Mouse (Mus musculus) spleen, adult 12 weeks (tissue): ENCODE results near the gene Pitpnm1.

Experiments used
- DNase-seq: peaks from one replicate; pipeline ENCODE4 v3.0.0; 2022; ENCODE audit warnings: low spot score

The Pitpnm1 gene

DNA sequence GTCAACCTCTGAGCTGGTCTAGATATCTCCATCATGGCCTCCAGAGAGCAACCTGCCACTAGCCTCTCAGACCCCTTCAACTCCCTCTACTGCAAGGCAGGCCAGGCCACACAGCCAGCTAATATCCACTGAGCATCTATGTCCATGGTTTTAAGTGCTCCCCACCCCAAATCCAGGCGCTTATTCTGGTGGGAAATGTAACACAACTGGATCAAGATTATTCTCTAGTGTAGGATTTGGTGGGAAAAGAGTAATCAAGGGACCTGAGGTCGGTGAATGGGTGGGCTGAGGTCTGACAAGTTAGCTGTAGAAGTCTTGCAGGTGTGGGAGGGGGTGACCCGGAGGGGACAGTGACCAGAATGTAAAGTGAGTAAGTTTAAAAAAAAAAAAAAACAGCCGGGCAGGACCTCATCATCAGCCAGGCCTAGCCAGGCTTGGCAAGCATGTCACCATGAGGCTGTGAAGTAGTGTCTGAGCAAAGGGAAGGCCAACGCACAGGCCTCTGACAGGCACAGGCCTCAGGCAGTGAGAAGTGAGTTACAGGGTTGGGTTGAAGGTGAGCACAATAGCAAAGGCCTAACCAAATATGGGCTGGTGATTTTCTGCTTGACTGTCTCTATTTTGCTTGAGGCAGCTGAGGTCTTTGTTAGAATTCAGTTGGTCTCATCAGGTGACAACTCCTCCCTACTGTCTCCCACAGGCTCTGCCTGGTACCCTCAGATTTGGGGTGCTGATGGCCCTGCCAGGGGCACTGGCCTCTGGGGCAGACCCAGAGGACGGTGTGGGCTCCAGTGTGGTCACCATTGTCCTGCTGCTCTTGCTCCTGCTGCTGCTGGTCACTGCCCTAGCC, 55.6 kb downstream of the Pitpnm1 start:
- no peak for DNase-seq

DNA sequence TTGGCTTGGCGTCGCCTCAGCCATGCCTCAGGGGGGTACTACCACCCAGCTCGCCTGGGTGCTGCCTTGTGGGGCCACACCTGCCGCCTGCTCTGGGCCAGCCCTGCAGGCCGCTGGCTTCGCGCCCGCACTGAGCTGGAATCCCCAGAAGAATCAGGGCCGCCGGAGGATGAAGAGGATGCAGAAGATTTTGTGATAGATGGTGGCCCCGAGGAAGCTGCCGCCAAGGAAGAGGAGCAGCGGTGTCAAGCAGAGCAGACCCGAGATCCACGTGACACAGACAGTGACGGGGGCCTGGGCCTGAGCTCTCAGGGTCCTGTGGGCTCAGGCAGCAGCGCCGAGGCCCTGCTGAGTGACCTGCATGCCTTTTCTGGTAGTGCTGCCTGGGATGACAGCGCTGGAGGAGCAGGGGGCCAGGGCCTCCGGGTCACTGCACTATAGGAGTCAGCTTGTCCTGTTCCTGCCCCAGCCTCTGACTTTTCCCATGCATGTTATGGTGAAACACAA, 56.3 kb downstream of the Pitpnm1 start:
- no peak for DNase-seq

DNA sequence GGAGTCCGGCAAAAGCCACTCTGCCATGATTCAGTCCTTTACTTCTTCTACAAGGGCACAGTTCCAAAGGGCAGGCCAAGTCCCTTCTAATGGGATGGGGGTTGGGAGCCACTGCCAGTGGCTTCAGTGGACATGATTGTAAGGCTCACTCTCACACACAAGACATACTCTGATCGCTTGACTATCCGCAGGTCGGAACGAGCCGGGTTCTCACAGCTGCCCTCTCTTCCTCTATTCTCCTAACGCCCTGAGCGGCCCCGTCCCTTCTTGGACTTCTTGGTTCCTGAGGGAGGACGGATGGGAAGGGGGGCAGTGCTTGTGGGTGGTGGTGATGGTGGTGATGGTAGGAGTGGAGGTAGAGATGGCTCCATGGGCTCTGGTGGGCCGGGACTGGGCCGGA, 57.0 kb downstream of the Pitpnm1 start:
- DNase-seq, result no peak

DNA sequence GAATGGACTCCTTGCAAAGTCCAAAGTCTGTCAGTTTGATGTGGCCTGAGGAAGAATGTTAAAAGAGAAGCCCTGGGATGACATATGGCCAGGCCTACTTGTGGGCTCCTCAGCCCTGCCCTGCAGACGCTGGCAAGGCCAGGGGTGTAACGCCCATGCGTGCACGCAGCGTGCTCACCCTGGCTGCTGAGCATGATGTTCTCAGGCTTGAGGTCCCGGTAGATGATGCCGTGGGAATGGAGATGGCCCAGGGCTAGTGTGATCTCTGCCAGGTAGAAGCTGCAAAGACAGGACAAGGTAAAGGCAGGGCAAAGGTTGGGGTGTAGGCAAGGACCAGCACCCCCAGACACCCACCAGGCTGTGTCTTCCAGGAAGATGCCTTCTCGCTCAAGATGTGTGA, 59.3 kb downstream of the Pitpnm1 start:
- DNase-seq, result no peak

DNA sequence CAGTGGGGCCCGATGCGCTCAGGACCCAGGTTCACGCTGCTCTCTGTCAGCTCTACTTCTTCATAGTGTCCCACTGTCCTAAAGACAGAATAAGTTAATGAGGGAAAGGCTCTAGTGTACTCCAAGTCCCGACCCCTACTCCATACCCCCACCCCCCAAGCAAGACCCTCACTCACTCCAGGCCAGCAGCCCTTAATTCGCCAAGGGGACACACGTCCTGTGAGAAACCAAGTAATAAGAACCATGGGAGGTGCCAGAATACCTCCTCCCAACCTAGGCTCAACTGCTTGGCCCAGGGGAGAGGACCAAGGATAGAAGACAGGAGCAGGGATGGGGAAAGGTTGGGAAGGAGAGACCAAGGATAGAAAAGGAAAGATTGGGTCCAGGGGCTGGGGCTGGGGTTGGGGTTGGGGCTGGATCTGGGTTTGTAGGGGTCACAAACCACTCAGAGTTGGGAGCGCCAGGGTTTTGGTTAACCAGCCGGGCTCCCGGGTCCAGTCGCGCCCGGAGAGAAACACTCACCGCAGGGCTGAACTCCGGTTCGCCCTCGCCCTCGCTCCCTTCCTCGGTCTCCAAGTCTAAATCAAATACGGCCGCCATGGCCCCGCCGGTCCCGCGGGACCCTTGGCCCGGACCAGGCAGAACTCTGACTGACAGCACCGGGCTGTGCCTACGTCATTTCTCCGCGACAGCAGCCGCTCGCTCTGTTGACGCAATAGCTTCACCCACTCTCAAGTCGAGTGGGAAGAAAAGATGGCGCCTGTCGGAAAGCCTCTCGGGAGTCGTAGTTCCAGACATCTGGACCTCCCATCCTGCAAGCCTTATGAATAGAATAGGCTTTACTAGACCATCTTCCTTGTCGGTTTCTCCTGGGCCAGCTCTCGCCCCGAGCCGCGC, 63.1 kb downstream of the Pitpnm1 start, which contains the start of gene Rps6kb2:
Rps6kb2 (minus strand) TSS at position 709 of the 897 bp plus-strand sequence.
- DNase-seq, result peak; percentile 90

DNA sequence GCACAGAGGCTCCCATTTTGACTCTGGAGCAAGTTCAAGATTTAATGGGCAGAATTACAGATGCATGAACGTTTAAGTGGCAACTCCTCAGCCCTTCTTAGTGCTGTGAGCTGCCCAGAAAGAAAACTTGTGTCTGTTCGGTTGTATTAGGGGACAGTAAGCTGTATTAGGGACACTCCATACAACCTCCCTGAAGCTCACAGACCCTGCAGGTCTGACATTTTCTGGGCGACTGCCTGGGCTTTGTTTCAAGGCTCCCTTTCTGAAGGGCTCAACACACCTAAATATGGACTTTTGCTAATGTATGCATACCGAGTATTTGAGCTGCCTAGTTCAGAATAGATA, 63.7 kb downstream of the Pitpnm1 start:
- DNase-seq, result no peak
